Mouse (Mus musculus) kidney, adult 2 months (tissue): ENCODE results near the gene Vmn1r135.
"Not testable (repeated sequence)": the region's sequence is repeated elsewhere in the genome, so short reads cannot be mapped to it uniquely, and the experiment has no call there.

Experiments
- CTCF ChIP-seq: fragments of 200-500 bp; conservative IDR thresholded peaks from 2 replicates; pipeline ENCODE4 v1.5.1; 2011; ENCODE audit warnings: low read depth, mild to moderate bottlenecking, control low read depth, low read length, moderate library complexity, mixed read lengths; ENCODE audit not compliant: insufficient read depth, insufficient read length
- POLR2A ChIP-seq: fragments of 200-500 bp; IDR thresholded peaks from one replicate; pipeline ENCODE4 v1.6.1; 2011; ENCODE audit warnings: low read depth, low read length, control low read depth

DNA sequence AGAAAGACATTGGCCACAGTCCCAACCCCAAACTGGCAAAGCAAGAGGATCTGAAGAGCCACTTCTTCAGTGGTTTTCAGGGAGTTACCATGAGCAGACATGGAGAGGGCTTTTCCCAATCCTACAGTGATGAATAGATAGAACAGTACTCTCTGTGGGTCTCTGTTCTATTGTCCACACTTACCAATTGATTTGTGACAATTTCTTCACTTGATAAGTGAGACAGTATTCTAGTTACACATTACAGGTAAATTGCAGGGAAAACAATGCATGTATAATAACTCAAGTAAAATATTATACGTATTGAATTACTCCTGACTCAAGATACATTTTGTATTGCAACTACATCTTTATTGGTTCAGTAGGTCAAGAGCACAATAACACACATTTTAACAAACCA lies 12.0 kb downstream of the Vmn1r135 start, which contains the start of gene Gm5725:
- TF ChIP-seq POLR2A, CTCF: not testable (repeated sequence)
